Mouse (Mus musculus) lung, postnatal 10 days (tissue): Measurements from ENCODE around the gene Set.
A peak's percentile ranks its signal among the peaks of the same experiment; 100 is the strongest.
"Not testable (repeated sequence)": the region's sequence is repeated elsewhere in the genome, so short reads cannot be mapped to it uniquely, and the experiment has no call there.

Experiments
- DNase-seq: peaks from one replicate; pipeline ENCODE4 v3.0.0; 2021

The Set gene

GRCm38 (mm10) chr2:30057223-30057904 lies at the start of gene Set:
Gene Set (plus strand): TSS chr2:30057378.
- DNase-seq, result peak; percentile 38

- no peak for DNase-seq
Observed at GRCm38 (mm10) chr2:30009101-30009500, 48.1 kb upstream of the Set start.

DNA sequence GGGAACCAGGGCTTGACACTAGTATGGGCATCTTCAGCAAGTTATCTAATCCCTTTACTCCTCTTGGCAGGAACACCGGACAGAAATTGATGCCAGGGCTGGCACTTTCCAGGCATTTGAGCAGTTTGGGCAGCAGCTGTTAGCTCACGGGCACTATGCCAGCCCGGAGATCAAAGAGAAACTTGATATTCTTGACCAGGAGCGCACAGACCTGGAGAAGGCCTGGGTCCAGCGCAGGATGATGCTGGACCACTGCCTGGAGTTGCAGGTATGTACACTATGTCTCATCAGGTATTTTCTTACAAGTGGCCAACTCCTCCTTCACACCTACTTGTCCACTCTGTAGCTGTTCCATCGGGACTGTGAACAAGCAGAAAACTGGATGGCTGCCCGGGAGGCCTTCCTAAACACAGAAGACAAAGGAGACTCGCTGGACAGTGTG lies 46.3 kb upstream of the Set start:
- peak; percentile 41 for DNase-seq

DNA sequence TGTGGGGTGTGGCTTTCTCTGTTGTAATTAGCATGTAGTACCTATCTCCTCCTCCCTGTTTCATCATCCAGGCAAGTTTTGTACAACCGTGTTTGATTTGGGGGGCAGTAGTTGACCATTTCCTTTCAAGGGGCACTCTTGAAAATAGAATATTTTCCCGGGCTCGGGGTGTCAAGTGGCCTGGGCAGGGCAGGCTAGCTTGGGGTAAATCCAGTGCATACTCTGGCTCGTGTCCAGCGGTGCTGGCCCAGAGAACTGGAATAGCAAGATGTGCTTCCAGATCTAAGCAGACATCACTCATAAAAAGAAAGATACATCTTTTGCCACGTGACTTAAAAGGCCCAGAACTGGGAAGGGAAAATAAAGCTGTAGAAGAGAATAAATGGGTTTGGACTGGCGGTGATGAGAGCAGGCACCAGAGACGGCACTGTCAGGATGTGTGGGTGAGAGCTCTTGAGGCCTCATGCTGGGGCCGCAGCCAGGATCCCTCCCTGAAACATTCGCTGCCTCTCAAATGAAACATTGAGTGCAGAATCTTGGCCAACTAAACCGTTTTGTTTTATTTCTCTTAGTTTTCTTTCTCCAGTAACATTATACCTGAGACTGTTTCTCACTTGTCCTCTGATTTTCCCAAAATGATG lies 42.7 kb upstream of the Set start:
- peak; percentile 71 for DNase-seq

GRCm38 (mm10) chr2:30025454-30025853 lies 31.7 kb upstream of the Set start:
- DNase-seq, result no peak

DNA sequence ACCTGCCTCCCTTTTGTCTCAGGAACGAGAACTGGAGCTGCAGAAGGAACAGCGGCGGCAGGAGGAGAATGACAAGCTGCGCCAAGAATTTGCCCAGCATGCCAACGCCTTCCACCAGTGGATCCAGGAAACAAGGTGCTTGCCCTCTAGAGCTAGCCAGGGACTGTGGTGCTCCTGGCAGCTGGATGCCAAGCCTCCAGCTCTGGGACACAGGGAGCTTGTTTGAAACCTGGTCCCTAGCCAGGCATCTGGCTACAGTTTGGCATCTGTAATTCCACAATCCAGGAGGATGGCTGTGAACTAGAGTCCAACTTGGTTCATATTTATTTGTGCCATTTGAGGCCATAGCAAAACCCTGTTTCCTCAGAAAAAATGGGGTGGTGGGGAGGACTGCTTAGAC lies 30.2 kb upstream of the Set start:
- no peak for DNase-seq

DNA sequence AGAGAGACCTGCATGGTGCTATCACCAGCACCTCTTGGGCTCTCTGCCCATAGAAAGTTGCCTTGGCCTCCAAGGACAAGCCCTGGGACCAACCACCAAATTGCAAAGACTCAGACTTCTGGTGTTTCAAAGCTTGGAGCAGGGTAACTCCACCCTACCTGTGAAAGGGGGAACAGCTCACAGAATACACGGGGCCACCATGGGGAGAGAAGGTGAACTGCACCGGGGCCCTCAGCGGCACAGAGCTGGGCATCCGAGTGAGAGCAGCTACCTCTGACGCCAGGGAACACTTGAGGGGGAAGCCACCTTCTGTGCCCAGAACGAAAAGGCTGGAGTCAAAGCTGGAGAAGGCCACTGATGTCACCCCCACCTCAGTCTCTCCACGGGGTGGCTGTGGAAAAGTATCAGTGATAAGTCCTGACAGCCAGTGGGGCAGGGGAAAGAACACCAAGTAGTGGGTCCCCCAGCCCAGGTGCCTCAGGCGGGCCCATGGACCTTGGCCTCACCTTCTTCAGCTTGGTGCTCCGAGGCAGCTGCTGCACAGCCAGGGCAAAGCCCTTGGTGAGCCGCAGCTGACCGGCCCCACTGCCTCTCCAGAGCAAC lies 24.8 kb upstream of the Set start:
- DNase-seq, result peak; percentile 27

GRCm38 (mm10) chr2:30032957-30033356 lies 24.2 kb upstream of the Set start:
- no peak for DNase-seq

DNA sequence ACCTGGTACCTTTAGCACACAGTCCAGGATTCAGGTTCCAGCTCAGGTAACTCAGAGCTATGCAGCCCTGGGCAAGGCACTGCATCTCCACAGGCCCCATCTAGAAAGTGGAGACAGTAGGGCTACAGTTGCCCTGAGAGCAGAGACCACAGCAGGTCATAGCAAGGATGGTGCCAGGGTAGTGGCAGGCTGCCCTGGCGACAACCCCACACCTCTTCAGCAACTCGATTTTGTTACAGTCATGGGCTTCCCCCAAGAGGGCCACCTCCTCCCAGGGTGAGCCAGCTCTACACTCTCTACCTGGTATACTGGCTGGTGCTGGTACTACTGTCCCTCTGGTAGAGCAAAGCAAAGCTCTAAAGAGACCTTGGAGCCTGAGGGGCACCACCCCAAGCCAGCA lies 19.4 kb upstream of the Set start:
- no peak for DNase-seq

GRCm38 (mm10) chr2:30038370-30038769 lies 18.8 kb upstream of the Set start:
- DNase-seq, result no peak

DNA sequence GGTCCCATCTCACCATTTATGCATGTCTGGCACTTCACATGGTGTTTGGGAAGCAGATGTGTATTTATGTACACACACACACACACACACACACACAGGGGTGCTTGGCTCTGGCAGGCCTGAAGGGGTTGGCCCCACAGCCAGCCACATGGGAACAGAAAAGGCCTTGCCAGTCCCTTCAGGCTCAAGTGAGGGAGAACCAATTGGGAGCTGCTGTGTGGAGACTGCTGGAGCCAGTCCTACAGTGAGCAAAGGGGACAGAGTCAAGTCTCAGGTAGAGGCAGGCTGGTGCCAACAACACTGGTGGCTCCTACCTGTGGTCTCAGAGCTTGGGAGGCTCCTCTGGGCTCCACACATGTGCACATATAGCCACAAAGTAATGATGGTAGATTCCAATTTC lies 17.5 kb upstream of the Set start:
- DNase-seq, result no peak

DNA sequence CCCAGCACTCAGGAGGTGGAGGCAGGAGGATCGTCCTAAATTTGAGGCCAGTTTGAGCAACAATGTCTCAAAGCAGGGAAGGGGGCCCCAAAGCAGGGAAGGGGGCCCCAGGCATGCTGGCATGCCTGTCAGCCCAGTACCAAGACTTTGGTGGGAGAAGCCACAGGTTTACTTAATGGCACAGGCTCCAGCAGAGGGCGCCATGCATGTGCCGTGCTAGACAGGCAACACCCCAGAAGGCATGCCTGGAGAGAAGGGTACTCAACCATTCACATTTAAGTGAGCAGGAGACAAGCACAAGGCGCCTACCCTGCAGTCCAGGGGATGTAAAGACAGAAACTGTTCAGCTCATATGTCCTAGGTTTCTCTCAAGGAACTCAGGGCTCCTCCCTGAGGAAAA lies 14.7 kb upstream of the Set start:
- DNase-seq, result peak; percentile 90

- DNase-seq, result no peak
Observed at GRCm38 (mm10) chr2:30044550-30044949, 12.6 kb upstream of the Set start.

DNA sequence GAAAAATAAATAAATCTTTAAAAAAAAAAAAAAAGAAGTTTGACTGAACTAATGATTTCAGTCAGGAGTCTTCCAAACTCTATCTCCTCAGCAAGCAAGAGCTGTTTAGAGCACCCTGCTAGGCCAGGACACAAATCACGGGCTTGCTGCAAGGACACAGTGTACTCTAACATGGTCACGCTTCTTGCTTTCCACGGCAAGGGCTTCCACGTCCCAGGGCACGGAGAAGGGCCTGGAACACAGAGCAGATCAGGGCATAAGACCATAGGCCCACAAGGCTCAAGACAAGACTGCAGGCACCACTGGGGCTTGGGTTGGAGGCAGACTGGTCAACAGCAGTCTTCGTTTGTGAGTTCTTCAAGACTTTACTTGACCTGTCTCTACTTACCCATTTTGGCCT lies 10.1 kb upstream of the Set start:
- no peak for DNase-seq

DNA sequence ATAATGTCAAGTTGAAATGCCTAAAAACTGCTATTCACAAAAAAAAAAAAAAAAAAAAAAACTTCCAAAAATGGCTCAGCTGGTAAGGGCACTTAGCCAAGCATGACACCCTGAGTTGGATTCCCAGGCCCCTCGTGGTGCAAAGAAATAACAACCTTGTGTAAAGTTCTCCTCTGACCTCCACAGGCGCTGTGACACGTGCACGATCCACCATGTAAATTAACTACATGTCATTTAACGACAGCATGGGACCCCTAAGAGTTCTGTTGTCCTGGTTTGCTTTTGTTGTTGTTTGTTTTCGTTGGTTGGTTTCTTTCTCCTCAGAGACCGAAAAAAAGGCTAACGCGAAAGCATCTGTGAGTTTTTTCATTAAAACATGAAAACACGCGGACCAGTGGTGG lies 9.1 kb upstream of the Set start:
- peak; percentile 28 for DNase-seq

- DNase-seq, result peak; percentile 98
Observed at GRCm38 (mm10) chr2:30048699-30049388, 8.3 kb upstream of the Set start, which contains the start of gene Wdr34. Gene Wdr34 (minus strand): TSS chr2:30048881.

- no peak for DNase-seq
Observed at GRCm38 (mm10) chr2:30049831-30050230, 7.3 kb upstream of the Set start.

DNA sequence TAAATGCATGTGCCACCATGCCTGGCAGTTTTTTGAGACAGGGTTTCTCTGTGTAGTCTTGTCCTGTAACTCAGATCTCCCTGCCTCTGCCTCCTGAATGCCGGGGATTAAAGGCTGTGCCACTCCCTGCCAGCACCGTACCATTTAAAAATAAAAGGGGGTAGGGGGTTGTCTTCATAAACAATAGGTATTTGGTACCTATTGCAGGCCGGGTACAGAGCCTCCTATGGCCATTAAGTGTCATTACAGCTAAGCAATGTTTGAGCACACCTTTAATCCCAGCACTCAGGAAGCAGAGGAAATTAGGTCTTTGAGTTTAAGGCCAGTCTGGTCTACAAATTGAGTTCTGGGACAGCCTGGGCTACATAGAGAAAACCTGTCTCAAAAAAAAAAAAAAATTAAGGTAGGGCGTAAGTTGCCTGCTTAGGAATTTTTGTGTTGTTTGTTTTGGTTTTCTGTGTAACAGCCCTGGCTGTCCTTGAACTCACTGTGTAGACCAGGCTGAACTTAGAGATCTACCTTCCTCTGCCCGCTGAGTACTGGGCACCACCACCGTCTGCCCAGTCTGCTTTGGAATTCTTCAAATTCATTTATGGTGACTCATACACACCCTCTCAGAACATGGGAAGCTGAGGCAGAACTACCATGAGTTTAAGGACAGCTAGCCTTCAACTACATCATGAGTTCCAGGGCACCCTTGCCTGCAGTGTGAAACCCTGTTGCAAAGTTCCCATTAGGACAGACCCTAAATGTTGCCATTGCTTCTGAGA lies 5.0 kb upstream of the Set start:
- DNase-seq, result no peak

DNA sequence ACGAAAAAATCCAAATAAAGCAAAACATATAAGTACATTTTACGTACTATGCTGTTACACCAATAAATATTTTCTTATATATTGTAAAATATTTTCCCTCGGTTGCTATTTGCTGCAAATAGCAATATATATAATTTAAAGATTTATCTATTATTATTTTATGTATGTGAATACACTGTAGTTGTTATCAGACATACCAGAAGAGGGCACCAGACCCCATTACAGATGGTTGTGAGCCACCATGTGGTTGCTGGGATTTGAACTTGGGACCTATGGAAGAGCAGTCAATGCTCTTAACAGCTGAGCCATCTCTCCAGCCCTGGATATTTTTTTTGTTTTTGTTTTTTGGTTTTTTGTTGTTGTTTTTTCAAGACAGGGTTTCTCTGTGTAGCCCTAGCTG lies 1.9 kb upstream of the Set start:
- not testable (repeated sequence) for DNase-seq

GRCm38 (mm10) chr2:30056736-30057135 lies 442 bp upstream of the Set start:
- no peak for DNase-seq

GRCm38 (mm10) chr2:30058418-30058817 lies 1.2 kb downstream of the Set start:
- no peak for DNase-seq

DNA sequence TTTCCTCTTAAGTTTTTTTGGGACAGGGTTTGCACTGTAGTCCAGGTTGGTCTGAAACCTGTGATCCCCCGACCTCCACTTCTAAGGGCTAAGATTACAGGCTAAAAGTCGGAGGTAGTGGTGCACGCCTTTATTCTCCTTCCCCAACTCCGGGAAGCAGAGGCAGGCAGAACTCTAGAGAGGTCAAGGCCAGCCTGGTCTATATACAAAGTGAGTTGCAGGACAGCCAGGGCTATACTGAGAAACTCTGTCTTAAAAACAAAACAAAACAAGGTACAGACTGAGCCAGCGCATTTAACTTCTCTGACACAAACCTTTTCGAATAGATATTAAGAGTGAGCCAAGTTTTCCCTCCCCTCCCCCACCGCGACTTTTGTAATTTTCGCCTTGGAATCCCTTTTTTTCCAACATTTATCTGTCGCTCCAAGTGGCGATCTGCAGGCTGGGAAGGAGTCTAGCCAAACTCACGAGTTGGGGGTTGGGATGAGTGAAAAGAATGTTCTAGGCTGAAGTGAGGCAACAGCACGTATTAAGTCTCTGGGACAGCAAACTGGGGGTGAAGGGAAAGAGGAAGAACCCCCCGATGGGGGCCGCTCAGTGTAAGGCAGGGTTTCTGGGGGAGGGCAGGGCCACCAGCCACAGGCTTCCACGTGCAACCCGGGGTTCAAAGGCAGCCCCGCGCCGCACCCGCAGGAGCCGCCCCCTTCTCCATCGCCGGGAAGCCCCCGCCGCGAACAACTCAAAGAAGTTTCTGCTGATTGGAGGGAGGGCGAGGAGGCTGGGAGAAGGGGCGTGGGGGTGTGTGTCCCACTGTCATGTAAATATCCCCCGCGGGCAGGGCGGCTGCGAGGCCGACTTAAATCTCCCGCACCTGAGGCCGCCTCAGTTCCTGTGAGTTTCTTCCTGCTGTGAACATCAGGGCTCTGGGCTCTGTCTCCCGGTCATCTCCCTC lies 4.3 kb downstream of the Set start:
- peak; percentile 75 for DNase-seq
